Mouse (Mus musculus) activated CD4-positive, CD25-positive, alpha-beta regulatory T cell, adult 9 weeks (primary cell): ENCODE measurements around the gene Fancm. TPM values are rescaled to one million over a fixed set of nuclear protein-coding genes. Genes with fewer than 3 reads are reported as not detected.

Source experiments
- polyA plus RNA-seq: library from polyadenylated mRNA; unstranded; fragments of 100-300 nt; shearing (Covaris generic); gene quantifications from one replicate; pipeline ENCODE4 v1.2.1, GENCODE M21; 2017

Fancm gene
- polyA plus RNA-seq: 5.4 TPM

DNA sequence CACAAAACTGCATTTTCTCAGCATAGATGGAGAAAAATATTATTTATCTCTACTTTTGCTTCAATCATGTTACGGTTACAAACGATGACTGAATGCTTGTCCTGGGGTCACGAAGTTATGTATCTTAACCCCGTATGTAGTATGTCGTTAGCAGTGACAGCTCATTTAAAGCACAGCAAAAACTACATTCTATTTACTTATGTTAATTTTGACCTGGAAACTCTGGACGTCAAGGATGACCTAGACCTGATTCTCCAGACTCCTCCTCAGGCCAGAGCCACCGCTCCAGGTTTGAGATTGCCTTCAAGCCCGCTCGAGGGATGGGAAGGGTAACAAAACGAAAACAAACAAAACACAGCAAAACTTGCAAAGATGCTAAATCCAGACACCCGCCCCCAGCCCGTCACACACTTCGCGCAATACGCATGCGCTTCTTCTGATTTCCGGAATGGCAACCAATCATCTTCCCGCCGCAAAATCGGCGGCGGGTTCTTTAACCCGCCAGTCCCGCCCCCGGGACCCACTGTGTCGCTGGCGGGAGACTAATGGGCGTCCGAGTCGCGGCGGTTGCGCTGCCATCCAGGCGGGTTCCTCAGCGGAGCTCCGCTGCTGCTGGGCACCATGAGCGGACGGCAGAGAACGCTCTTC is at the start of gene Fancm:
Gene Fancm (plus strand): TSS at position 519 of the 648 bp plus-strand sequence.

DNA sequence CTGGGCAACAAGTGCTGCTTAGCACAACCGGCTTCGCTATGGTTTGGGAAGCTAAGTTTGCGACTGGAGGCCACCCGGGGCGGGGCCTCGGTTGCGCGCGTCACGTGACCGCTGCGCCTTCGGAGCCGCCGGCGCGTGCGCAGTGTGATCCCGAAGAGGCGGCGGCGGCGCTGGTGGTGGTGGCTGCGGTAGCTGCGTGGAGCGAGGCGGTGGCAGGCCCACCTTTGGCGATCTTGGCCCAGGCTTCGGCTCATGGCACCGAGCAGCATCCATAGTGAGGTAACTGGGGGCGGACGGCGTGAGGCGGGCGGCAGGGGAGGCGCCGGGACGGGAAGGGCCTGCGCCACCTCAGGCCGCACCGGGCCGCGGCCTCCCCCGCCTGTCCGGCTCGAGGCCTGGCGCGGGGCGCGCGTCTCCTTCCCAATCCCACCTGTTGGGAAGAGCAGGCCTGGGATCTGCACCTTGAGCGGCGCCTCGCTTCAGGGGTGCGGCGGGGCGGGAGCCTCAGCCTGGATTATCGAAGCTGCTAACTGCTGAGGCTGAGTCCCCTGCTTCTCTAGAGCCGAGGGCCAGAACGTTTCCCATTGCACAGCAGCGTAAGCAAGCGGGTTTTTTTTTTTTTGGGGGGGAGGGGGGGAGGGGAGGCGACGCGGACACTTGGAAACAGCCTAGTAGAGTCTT is 39.1 kb upstream of the Fancm start, which contains the start of gene Prpf39:
Gene Prpf39 (plus strand): TSS at position 144 of the 681 bp plus-strand sequence.

DNA sequence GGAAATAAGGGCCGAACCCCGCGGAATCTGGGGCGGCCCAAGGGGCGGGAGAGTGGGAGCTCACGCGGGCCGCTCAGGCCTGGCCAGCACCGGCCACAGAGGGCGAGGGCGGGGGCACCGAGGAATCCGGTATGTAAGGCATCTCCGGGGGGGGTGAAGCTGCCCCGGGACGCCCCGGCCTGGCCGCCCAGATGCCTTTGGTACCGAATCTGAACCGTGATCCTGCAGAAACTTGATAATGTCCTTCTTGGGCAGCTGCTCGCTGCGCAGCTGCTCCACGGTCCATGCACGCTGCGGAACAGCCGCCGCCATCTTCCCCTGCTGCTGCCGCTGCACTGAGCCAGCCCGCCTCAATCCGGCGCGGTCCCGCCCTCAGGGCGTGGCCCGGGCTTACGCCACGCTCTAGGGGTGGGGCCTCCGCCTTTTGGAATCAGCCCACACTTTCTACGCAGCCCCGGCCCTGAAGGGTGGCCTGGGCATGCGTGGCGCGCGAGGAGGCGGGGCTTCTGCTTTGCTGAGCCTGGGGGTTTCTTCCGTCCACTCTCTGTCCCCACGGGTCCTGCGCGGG is 1.7 kb upstream of the Fancm start, which contains the start of gene Fkbp3:
Gene Fkbp3 (minus strand): TSS at position 397 of the 568 bp plus-strand sequence.

GRCm38 (mm10) chr12:65172021-65172951 is 96.9 kb downstream of the Fancm start, which contains the start of gene Mis18bp1:
Gene Mis18bp1 (minus strand): TSS chr12:65172604.

Other genes starting within 250 kb of the Fancm start
- gene Gm527, start 157.7 kb upstream of the Fancm start, polyA plus RNA-seq: 1.3 TPM
- 29.3 TPM for gene Klhl28, start 110.1 kb upstream of the Fancm start, polyA plus RNA-seq
- gene Togaram1, start 109.8 kb upstream of the Fancm start, polyA plus RNA-seq: 41.5 TPM
- 111 TPM for gene Prpf39, start 39.3 kb upstream of the Fancm start, polyA plus RNA-seq
- 258 TPM for gene Fkbp3, start 1.6 kb upstream of the Fancm start, polyA plus RNA-seq
- gene Mis18bp1, start 97.0 kb downstream of the Fancm start, polyA plus RNA-seq: 4.2 TPM
- gene Wdr20rt, start 149.9 kb downstream of the Fancm start, polyA plus RNA-seq: not detected